Mouse (Mus musculus) urinary bladder, postnatal 25 days (tissue): ENCODE results near the gene Ndufaf2.

ENCODE experiments used
- DNase-seq: peaks from one replicate; pipeline ENCODE4 v3.0.0; 2022; ENCODE audit warnings: low spot score

Ndufaf2 gene

DNA sequence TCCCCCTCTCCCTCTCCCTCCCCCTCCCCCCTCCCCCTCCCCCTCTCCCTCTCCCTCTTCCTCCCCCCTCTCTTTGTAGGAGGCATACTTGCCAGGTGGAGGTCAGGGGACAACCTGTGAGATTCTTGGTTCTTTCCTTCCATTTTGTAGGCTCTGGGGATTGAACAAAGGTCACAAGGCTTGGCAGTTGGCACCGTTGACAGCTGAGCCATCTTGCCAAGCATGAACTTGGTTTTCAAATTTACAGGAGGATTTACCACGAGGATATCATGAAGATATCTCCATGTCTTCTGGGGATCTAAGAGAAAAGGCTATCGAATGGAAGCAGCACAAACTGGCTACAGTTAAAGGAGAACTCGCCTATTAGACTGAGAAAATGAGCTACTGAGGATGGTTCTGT is 196.9 kb downstream of the Ndufaf2 start:
- DNase-seq = no peak

DNA sequence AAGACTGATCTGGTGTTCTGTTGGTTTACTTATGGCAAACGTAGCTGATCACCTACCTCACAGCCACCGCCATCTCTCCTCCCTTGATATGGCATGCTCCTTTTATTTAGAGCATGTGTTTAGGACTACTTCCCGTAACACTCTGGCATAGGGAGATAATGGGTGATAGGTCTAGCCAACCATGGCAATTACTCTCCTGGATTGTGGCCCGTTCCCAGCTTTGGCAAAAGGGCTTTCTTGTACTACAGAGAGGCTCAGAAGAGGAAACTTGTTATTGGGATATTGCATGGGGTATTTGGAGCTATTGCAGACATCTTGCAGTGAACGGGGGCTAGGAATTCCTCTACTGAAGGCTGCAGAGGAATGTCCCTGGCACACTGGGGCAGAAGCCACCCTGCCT is 197.9 kb downstream of the Ndufaf2 start:
- DNase-seq = no peak

DNA sequence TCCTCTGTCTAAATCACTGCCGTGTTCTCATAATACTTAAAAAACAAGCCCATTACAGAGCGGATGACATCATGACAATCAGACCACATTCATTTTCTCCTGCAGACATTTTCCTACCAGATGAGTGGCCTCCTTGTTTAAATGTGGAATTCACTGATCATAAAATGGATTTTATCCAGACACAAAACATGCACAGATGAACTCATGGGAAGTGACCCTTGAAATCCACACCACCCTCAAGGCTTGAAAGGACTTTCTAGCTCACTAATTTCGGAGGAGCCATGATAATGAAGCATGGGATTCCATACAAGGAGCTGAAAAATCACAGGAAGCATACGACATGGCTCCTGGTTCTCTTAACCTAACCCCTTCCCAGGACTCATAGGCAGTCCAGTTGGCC is 198.5 kb downstream of the Ndufaf2 start:
- no peak for DNase-seq

DNA sequence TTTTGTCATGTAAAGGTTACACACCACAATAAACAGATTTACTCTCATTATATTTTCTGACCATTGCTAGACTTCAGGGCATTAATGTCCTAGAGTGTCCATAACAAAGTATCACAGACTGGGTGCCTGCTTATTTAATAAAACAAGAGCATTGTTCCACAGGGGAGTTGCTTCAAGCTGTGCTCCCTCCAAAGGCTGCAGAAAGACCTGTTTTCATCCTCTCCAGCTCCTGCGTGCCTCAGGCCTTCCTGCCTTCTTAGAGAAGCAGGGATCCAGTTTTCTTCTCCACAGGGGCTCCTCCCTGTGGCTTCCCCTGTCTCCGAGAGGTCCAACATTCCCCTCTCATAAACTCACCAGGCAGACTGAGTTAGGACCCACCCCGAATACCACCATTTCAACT is 202.2 kb downstream of the Ndufaf2 start:
- no peak for DNase-seq

DNA sequence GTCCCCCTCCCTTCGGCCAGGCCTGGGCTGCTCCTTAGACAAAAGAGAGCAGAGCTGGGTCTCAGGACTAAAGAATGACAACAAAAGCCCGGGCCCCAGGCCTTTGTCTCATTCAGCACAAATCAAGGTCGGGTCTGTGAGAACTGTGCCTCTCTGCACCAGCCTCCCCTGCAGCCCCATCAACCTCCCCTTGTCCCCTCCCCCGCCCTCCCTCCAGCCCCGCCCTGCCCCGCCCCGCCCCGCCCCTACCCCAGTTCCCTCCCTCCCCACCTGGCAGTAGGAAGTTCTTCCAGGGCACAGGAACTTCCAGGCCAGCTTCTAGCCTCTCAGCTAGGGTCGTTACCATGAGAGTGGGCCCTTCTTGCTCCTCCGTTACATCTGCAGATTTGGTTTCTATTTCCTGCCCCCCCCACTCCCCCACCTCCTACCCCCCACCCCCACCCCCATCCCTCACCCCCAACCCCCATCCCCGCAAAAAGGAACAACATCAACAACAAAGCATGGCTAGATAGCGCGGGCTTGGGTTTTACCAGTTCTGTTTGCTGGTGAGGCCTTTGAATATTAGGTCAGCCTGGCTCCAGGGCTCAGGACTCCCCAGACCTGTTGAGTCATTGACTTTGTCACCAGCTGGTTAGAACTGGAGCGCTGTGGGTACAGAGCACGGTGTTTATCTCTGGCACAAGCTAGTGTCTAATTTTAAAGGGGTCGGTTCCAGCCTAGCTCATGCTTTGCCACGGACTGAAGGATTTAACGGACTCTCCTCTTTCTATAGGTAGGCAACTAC is 202.9 kb downstream of the Ndufaf2 start:
- DNase-seq = no peak

DNA sequence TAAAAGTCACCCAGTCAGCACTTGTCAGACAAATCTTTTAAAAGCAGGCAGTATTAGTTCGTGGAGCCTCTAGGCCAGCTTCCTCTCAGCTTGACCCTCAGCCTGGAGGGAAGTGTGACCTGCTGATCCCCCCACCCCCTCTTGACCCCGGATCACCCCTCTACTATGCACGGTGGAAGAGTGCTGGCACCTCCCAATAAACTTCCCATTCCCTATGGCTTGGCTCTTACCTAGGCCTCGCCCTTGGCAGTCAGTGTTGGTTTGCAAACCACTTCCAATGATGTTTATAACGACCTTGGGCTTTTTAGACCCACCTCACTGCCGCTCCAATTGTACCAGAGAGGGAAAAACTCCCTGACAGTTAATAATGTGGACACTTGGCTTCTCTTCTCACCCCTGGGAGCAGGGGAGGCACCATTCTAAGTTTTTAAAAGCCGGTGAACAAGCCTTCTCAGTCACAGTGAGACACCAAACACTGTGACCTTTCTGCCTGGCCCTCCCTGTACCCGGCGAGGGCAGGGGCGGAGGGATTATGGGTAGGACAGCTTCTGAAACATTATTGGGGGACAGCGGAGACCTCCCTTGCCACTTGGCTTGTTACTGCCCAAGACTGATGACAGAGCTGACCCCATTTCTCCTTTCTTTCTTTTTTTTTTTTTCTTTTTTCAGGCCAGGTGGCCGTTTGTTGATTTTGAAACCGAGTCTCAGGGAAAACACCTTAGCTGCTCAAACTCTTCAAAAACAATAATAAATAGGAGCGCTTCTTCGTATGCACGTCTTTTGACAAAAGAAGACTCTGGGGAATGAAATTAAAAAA is 203.8 kb downstream of the Ndufaf2 start:
- DNase-seq = no peak

DNA sequence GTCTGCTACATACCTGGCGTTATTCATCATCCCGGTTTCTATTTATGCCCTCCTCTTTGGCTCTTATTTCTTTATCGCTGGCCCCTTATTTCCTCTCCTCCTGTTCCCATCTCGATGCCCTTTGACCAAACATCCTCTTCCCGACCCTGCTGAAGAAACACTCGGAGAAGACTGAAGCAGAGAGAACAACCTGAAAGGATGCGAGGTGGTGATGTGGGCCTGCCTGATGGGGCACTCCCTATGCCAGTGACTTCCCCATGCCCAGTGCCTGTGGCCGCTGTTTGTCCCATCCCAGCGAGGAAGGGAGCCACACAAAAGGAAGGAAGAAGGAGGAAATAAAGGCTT is 204.4 kb downstream of the Ndufaf2 start:
- DNase-seq = no peak
